Mouse (Mus musculus): Measurements from ENCODE around the gene Uqcrc2.

DNA sequence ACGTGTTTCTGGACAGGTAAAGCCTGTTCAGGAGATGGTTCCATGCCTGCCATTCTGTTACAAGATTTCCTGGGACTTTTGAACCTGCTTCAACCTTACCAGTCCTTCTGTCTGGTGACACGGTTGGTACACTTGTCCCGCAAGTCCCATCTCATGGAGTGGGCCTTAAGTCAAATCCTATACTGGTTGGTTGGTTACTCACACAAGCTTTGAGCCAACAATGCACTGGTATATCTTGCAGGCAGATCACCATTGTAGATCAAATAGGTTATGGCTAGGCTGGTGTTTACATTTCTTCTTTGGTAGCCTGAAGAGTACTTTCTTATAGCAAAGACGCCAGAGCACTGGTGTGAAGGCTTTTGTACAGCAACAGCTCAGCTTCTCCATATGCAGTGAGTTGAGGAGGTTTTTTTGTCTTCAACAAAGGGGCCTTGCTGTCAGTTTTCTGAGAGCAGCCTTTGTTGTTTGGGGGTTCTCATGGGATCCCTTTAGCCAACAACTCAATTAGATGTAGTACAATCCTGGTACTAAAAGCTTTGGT, 37.7 kb upstream of the Uqcrc2 start:
- TF ChIP-seq POLR2A (IDR thresholded peaks at IDR 0.05; ENCODE audit: borderline replicate concordance, insufficient read depth, low read length): no peak
- no peak for TF ChIP-seq CTCF (IDR thresholded peaks at IDR 0.05; ENCODE audit: borderline replicate concordance, insufficient read depth, low read depth, low read length)
